Mouse (Mus musculus) frontal cortex, postnatal 36 days (tissue): ENCODE results near the gene Mbnl2.
A peak's percentile ranks its signal among the peaks of the same experiment; 100 is the strongest.

Experiments used
- DNase-seq, 2 experiments: peaks; one replicate each; pipeline ENCODE4 v3.0.0; 2022; ENCODE audit warnings: low spot score in 2 of 2

Mbnl2 gene

GRCm38 (mm10) chr14:120274746-120275145 lies 723 bp upstream of the Mbnl2 start:
- no peak for DNase-seq

DNA sequence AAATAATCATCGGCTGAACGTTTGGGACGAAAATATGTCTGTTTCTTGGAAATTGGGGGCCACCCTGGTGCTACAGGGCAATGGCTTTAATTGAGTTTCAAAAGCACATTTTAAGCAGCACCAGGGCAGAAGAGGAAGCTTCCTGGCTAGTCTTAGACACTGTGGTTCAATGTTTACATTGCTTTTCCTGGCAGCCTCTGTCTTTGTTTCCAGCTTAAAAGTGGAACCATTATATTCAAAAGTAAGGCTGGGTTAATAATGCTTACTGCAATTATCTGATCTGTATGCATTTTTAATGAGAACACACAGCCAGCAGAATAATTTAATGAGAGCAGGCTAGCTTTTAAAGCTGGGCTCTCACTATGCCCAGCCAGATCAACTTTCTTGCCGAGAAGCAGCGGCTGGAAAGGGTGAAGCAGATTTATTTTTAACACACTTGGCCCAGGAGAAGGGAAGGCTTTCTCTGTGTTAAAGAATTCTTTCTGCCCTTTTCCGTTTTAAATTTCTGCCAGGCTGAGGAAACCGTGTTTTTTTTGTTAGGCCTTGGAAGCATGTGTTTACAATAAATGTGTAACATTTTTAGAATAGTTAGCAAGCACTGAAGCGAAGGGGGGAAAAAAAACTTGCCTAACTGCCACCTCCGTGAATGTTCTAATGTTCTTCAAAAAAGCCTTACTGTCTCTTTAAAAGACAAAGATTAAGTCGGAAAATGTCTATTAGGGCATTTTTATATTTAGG lies 1.0 kb downstream of the Mbnl2 start:
- no peak for DNase-seq

DNA sequence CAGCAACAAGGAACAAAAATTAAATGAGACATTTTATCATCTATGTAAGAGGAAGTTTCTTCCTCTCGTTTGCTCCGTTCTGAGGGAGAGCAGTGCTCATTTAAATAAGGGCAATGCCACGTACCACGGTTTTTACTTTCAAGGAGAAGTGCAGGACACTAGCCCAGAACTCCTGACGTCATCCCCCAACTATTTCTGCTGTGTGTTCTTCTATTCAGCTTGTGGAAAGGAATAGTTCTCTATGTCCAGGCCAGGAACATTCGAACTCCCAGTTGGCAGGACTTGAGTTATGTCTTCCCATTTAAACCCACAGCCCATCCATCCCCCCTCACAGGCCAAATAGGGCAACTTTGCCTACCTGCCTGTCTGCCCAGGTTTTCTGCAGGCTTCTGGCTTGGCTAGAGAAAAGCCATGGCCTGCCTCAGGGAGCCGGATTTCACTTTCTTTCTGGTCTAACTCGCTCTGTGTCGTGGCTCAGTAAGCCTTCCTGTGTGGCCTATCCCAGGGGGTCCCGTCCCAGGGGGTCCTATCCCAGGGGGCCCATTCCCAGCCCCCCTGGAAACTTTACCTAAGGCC lies 1.7 kb downstream of the Mbnl2 start:
- DNase-seq = no peak

- no peak for DNase-seq
Measured at GRCm38 (mm10) chr14:120278290-120279244, 3.1 kb downstream of the Mbnl2 start.

GRCm38 (mm10) chr14:120280136-120280535 lies 4.7 kb downstream of the Mbnl2 start:
- DNase-seq = no peak

DNA sequence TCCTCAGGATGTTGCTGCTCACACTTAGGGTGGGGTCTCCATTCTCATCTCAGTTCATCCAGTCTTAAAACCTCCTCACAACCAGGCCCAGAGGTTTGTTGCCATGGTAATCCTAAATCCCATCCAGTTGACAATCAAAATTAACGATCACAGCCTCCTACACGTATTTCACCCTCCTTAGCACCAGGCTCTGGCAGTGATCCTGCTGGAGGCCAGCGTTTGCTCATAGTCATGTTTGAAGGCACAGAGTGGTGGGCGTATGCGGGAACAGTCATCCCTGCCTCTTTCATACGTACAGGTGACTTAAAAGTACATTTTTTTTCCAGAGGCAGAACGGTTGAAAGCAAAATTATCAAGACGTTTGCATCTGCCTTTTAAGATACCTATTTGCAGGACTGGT lies 8.3 kb downstream of the Mbnl2 start:
- peak in 1 of 2 experiments; percentile 59 for DNase-seq

DNA sequence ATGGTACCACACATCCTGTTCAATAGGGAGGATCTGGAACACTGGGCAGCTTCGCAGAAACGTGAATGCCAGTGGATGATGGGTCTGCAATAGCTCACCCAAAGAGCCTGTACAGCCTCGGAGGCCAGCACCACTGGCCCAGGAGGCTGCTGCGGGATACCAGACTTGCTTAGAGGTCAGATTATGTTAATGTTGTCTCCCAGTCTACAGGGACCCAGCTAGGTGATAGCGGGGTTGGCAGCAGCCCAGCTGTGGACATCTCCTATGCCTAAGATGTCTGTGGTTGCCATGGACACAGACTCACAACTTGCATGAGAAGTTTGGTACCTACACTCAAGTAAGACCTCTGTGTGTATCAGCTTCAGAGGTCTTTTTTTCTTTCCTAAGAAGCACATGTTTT lies 9.0 kb downstream of the Mbnl2 start:
- no peak for DNase-seq

GRCm38 (mm10) chr14:120287121-120287986 lies 11.9 kb downstream of the Mbnl2 start:
- no peak for DNase-seq

DNA sequence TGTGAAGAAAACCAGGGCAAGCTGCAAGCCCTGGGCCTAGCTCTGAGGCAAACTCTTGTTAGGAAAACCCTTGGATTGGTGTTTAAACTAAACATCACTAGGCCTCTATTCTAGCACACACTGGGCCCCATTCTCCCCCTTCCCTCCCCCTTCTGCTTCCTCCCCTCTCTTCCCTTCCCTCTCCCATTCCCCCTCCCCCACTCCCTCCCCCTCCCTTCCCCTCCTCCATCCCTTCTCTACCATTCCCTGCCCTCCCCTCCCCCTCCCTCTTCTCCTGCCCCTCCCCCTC lies 12.5 kb downstream of the Mbnl2 start:
- no peak for DNase-seq

DNA sequence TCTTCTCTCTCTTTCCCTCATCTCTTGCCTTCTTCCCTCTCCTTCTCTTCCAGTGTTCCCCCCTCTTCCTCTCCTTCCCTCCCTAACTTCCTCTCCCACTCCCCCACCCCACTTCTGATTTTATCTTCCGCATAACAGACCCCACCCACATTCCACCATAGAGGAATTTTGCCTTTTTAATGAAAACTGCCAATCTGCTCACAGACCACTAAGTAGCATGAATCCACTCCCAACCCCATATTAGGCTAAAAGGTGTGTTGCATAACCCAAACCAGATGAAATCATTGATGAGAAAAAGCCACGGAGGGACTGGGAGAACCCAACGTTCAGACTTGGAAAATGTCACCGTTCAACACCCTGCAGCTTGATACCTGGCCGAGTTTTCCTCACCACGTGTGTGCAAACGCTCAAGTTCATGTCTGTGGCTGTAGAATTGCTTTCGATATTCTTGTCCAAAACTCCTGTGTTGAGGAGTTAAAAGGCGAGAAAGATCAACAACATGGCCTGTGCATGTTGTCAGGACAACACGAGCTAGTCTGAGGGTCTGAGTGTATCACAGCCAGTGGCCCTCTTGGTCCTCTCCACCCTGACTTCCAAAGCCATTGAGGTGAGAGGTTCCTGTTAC lies 13.0 kb downstream of the Mbnl2 start:
- DNase-seq = no peak

DNA sequence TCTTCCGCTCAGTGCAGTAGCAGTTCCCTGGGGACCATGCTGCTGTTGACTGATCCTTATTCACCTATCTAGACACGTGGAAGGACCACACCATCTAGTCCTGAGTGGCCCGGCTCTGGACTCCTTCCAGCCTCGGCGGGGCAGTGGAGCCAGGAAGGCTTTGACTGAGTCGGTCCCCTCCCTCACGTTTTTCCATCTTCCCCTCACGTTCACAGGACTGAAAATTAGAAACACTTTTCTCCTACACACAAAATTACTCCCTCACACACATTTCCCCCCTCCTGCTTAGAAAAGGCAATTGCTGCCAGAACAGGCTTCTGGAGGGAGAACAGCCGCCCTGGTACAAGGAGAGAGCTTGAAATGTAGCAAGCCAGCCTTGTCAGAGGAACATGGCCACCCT lies 13.6 kb downstream of the Mbnl2 start:
- no peak for DNase-seq

- peak in 1 of 2 experiments; percentile 50 for DNase-seq
Measured at GRCm38 (mm10) chr14:120289528-120289927, 14.1 kb downstream of the Mbnl2 start.

- DNase-seq = no peak
Measured at GRCm38 (mm10) chr14:120291226-120291757, 15.8 kb downstream of the Mbnl2 start.

DNA sequence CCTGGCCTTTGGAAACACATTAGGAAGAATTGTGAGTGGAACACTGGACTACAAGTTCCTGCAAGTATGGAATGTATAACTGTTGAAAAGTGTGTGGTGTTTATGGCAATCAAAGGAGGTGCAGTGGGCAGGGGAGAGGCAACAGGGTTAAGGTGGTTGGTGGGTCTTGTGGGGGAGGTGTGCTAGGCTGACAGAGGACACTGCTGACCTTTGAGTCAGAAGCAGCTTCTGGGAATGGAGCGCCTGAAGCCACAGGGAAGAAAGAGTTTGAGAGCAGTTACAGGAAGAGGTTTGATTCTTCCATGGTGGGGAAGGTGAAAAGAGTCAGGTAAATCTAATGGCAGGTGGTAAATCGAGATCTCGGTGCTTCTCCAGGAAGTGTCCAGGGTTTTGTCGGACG lies 16.7 kb downstream of the Mbnl2 start:
- DNase-seq = no peak

GRCm38 (mm10) chr14:120292617-120293195 lies 17.2 kb downstream of the Mbnl2 start:
- no peak for DNase-seq

DNA sequence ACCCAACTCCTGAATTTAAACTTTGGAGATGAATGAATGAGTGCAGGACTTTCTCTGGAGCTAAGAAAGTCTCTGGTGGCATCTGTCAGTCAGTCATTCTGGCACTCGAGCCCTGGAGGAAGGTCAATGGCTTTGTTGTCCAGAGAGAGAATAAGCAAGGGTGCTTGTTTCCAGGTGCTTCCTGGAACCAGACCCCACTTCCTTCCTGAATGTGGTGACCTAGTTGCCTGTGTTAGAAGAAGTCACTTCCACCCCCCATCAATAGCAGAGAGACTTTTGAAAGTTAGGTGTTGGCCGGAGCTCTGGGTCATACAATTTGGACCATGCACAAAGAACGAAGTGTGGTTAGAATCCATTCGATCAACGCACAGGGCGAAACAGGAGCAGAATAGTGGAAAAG lies 19.0 kb downstream of the Mbnl2 start:
- DNase-seq = no peak

- DNase-seq = no peak
Measured at GRCm38 (mm10) chr14:120295355-120296220, 20.1 kb downstream of the Mbnl2 start.

DNA sequence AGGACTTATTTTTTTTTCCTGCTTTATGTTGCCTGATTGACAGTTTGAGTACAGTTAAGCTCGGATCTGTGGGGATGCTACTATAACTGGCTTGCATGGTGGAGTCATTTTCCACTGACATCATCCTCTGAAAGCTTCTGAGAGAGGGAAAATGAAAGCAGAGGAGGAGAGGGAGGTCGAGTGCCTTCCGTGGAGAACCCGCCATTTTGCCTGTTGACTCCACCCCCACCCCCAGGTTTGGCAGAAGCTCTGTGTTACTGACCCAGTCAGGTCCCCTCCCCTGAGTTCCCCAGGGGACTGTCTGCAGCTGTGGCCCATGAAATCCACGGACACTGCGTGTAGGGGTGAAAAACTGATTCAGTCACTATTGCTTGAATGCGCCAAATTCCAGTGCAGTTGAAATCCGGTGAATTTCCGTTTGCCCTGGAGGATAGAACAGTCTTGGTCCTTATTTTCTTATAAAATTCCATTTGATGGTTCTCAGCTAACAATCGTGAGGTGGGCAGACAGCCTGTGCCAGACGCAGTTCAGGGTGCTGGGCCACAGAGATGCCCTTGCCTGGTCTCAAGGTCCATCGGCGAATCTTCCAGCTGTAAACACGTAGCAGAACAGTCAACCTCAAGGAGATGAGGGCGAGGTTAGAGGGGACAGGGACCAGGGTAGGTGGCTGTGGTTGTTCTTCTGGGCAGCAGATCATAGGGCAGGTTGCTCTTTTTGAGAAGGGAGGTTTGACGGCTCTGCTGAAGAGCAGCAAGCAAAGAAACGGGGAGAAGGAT lies 20.9 kb downstream of the Mbnl2 start:
- DNase-seq = no peak
